Comparison of ENCODE assay signal across 10 mouse cellular contexts in the genomic region with DNA sequence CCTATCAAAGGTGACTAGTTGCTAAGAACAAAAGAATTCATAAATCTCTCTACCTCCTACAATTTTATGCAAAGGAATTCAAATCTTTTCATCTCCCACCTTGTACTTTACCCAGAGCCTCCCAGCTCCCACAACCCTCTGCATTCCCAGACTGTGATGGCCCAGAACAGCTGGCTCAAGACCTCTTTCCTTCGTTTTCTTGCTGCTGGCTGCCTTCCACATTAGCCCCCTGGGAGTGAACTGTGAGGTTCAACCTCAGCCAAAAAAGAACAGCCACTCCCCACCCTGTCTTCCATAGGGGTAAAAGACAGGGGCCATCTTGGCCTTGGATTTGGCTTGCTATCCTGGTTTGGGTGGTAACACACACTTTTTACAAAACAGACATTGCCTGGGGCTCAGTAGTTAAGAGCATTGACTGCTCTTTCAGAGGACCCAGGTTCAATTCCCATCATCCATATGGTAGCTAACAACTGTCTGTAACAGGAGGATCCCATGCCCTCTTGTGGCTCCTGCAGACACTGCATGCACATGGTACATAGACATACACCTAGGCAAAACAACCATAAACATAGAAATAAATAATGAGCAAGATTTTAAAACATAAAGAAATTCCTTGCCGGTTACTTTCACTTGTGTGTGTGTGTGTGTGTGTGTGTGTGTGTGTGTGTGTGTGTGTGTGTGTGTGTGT. TPM values are rescaled to one million over a fixed set of nuclear protein-coding genes. Genes with fewer than 3 reads are reported as not detected.
DNase-seq lines count a peak whose midpoint lies in the region; ATAC-seq and TF ChIP-seq lines count a peak whose summit lies in the region.
"Had no signal": no experiment of that assay in that cellular context is flagged by ENCODE, and none has a peak within 500 bp of the region (broad histone marks: within the 10 kb centered on the region; RNA-seq: fewer than 3 reads in every experiment).

No protein-coding gene starts in this region.

- H3K4me1 ChIP-seq in heart, postnatal 0 days (ENCODE audit: control insufficient read depth, insufficient read depth): peaks cover 35% of the 10 kb centered on the region
- peaks cover 65% of the 10 kb centered on the region for H3K4me1 ChIP-seq in lung, embryonic 15.5 days

- H3K4me3 ChIP-seq in heart, postnatal 0 days (ENCODE audit: low read depth, low read length): no peak overlapping the region
- H3K4me3 ChIP-seq in lung, embryonic 15.5 days: no peak overlapping the region
- H3K4me3 ChIP-seq: hindbrain, embryonic 13.5 days had no signal

- H3K9ac ChIP-seq in heart, postnatal 0 days (replicated peaks; ENCODE audit: low read depth, low read length): no peak overlapping the region
- no peak overlapping the region for H3K9ac ChIP-seq in lung, embryonic 15.5 days
- H3K9ac ChIP-seq: hindbrain, embryonic 13.5 days had no signal

- no peak for ATAC-seq in heart, postnatal 0 days (ENCODE audit: insufficient read depth, low read depth)
- ATAC-seq in lung, embryonic 15.5 days (ENCODE audit: borderline replicate concordance, extremely low read depth, low FRiP score, low TSS enrichment): peak; percentile 39; the same call in 1 of the 2 replicates
- ATAC-seq in megakaryocyte-erythroid progenitor cell, adult 5-6 weeks (replicated peaks; ENCODE audit: low FRiP score, low TSS enrichment, poor library complexity, severe bottlenecking): 0 out of 2 replicates have a peak, but pooled peaks have one; percentile 54
- ATAC-seq: midbrain, embryonic 16.5 days had no signal

- DNase-seq in heart, postnatal 0 days (ENCODE audit: low spot score): no peak
- DNase-seq in heart, postnatal 25 days (ENCODE audit: low spot score): no peak
- no peak for DNase-seq in lung, postnatal 4 days
- DNase-seq in ZHBTc4 (ENCODE audit: low read depth, low spot score): peak; percentile 72
- no peak for DNase-seq in layer of hippocampus, postnatal 36 days
- DNase-seq: thymus, adult 2 months had no signal

- no peaks in the 10 kb centered on the region for H3K27me3 ChIP-seq in heart, postnatal 0 days (ENCODE audit: control insufficient read depth, insufficient read depth, low read length)
- H3K27me3 ChIP-seq in lung, embryonic 15.5 days: no peaks in the 10 kb centered on the region
- H3K27me3 ChIP-seq: hindbrain, embryonic 13.5 days had no signal

- H3K4me2 ChIP-seq in heart, postnatal 0 days (ENCODE audit: low read depth, low read length): no peak overlapping the region
- H3K4me2 ChIP-seq in lung, embryonic 15.5 days: no peak overlapping the region
- H3K4me2 ChIP-seq: hindbrain, embryonic 13.5 days had no signal

- 0 out of 2 replicates have a peak, but pooled peaks cover 3% of the 10 kb centered on the region for H3K36me3 ChIP-seq in heart, postnatal 0 days (replicated peaks; ENCODE audit: control insufficient read depth, insufficient read depth, low read length)
- H3K36me3 ChIP-seq in lung, embryonic 15.5 days: no peaks in the 10 kb centered on the region; the same call in 1 of the 2 replicates
- H3K36me3 ChIP-seq: hindbrain, embryonic 13.5 days had no signal

- no peaks in the 10 kb centered on the region for H3K9me3 ChIP-seq in heart, postnatal 0 days (replicated peaks; ENCODE audit: control insufficient read depth, low read length)
- no peaks in the 10 kb centered on the region for H3K9me3 ChIP-seq in lung, embryonic 15.5 days
- H3K9me3 ChIP-seq: hindbrain, embryonic 13.5 days had no signal

- no peak overlapping the region for H3K27ac ChIP-seq in heart, postnatal 0 days (ENCODE audit: low read depth)
- 0 out of 2 replicates have a peak overlapping the region, but pooled peaks have one; percentile 8 for H3K27ac ChIP-seq in lung, embryonic 15.5 days
- H3K27ac ChIP-seq: hindbrain, embryonic 13.5 days had no signal

- no peak for TF ChIP-seq EP300 in heart, postnatal 0 days (IDR thresholded peaks at IDR 0.05; ENCODE audit: low read depth)

- intact Hi-C loops in heart, postnatal 25 days (cut with DNase I): loop anchor here (2.0 to 5.0 kb wide), 2 partner anchors 17 to 33 kb away; partner anchors contain the start of gene Tmem185b

- TF ChIP-seq CTCF in heart, postnatal 0 days (IDR thresholded peaks at IDR 0.05; ENCODE audit: low read depth): peak; percentile 34; the same call in 1 of the 2 replicates

- whole genome bisulfite sequencing in heart, postnatal 0 days: 69% methylated on average over 2 of the region's 2 CpGs
- 59% methylated on average over 2 of the region's 2 CpGs for WGBS in lung, embryonic 15.5 days

RNA-seq across cellular contexts. Expression of gene Ralb, which starts 10.4 kb away (rescaled TPM):
- 74.4 and 86.2 TPM in 2 replicates for total RNA-seq in heart, postnatal 0 days (2014; rRNA removed; ENCODE audit: low replicate concordance)
- 86.0 and 91.0 TPM in 2 replicates for polyA plus RNA-seq in heart, postnatal 0 days (2015; fragmentation: Nextera tagmentation; extraction: Ambion mirVana)
- 10 to 100 TPM; 31.3 to 33.6 TPM for total RNA-seq in heart, postnatal 25 days (2021)
- polyA plus RNA-seq in lung, embryonic 15.5 days (2015; fragmentation: Nextera tagmentation; extraction: Ambion mirVana): 254 and 264 TPM in 2 replicates
- 2.3 and 4.6 TPM in 2 replicates for total RNA-seq in megakaryocyte-erythroid progenitor cell, adult 5-6 weeks (2014; fragmentation: Nextera tagmentation)
- 3.9 and 5.2 TPM in 2 replicates for total RNA-seq in megakaryocyte-erythroid progenitor cell, adult 5-6 weeks (2017)
- total RNA-seq in layer of hippocampus, postnatal 36 days (2021): 10 to 100 TPM; 23.3 to 23.7 TPM

RNA-seq across cellular contexts. Expression of gene Tmem185b, which starts 31.8 kb away (rescaled TPM):
- 28.5 and 30.5 TPM in 2 replicates for total RNA-seq in heart, postnatal 0 days (2014; rRNA removed; ENCODE audit: low replicate concordance)
- polyA plus RNA-seq in heart, postnatal 0 days (2015; fragmentation: Nextera tagmentation; extraction: Ambion mirVana): 18.7 and 20.7 TPM in 2 replicates
- 10 to 100 TPM; 15.2 to 16.4 TPM for total RNA-seq in heart, postnatal 25 days (2021)
- 30.5 and 32.6 TPM in 2 replicates for polyA plus RNA-seq in lung, embryonic 15.5 days (2015; fragmentation: Nextera tagmentation; extraction: Ambion mirVana)
- total RNA-seq in megakaryocyte-erythroid progenitor cell, adult 5-6 weeks (2014; fragmentation: Nextera tagmentation): 5.7 and 7.7 TPM in 2 replicates
- 4.8 and 5.4 TPM in 2 replicates for total RNA-seq in megakaryocyte-erythroid progenitor cell, adult 5-6 weeks (2017)
- total RNA-seq in layer of hippocampus, postnatal 36 days (2021): 10 to 100 TPM; 18.0 to 20.2 TPM
